Mouse (Mus musculus) kidney, postnatal 4 days (tissue): Measurements from ENCODE around the gene Ngb.

ENCODE experiments used
- DNase-seq, 2 experiments: peaks; one replicate each; pipeline ENCODE4 v3.0.0; 2021; ENCODE audit warnings: mixed read lengths in 2 of 2

The Ngb gene

DNA sequence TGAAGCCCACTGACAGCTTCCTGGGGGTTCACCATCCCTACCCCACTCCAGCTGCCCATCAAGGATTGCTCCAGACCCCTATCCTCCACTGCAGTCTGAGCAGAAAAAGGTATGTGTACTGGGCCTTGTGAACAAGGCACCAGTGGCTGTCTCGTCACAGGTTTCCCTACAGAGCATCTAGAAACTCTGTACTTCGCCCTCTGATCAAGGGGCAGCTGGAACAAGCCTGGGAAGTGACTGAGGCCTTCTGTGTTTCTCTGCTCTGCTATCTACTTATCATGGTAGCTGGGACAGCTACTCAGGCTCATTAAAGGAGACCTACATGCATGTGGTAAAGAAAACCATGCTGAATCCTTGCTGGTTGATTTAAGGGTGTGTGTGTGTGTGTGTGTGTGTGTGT, 12.6 kb downstream of the Ngb start:
- DNase-seq: peak in 1 of 2 experiments; percentile 23

DNA sequence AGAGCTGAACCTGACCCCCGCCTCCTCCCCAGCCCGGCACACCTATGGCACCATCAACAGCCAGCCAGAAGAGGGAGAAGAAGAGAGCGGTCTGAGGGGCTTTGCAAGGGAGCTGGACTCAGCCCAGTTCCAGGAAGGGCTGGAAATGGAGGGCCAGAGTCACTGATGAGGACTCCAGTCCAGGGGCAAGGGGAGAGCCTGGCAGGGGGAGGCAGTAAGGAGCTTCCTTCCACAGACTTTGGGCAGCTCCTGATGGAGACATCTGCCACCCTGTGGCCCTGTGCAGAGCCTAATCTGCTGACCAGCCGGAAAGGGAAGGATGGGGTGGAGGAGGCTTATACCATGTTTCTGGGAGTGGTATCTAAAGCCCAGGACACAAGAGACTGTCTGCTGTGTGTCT, 13.1 kb downstream of the Ngb start:
- DNase-seq: no peak

GRCm38 (mm10) chr12:87088331-87088730, 14.0 kb downstream of the Ngb start:
- peak; percentile 12 to 30 for DNase-seq

GRCm38 (mm10) chr12:87087236-87087635, 15.1 kb downstream of the Ngb start:
- no peak for DNase-seq

- DNase-seq: no peak
These were observed 19.5 kb downstream of the Ngb start for GRCm38 (mm10) chr12:87082797-87083196.

DNA sequence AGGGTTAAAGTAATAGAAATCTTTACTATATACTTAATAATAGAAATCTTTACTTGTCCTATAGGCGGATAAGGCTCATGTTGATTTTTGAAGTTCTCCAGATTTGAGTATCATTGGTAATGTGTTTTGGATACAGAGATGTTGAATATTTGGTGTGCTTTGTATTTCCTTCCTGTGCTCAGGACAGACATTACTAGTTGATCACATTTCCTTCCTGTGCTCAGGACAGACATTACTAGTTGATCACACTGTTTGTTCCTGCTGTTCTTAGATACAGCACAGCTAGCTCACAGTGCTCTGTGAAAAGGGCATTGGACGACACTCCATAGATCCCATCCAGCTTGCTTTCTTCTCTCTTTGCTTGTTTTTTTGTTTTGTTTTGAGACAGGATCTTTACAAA, 25.7 kb downstream of the Ngb start:
- DNase-seq: no peak

GRCm38 (mm10) chr12:87070520-87070919, 31.8 kb downstream of the Ngb start:
- DNase-seq: no peak

DNA sequence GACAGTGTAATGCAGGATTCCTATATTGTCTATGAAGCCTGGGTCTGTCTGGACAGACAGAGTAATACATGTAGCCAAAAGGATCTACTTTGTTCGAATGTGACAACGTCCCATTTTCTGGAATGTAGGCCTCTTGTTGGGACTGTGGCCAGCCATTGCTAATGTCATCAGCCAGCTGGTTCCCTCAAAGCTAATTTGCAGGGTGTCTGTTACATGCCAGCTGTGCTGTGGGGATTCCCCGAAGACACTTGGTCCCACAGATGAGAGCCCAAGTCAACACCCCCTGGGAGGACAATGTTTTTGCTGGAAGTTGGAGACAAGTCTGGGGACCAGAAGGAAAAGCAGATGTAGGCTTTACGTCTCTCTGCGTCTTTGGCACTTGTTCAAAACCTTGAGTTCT, 35.9 kb downstream of the Ngb start:
- DNase-seq: peak; percentile 46 to 55

- no peak for DNase-seq
These were observed 36.9 kb downstream of the Ngb start for GRCm38 (mm10) chr12:87065446-87065845.

DNA sequence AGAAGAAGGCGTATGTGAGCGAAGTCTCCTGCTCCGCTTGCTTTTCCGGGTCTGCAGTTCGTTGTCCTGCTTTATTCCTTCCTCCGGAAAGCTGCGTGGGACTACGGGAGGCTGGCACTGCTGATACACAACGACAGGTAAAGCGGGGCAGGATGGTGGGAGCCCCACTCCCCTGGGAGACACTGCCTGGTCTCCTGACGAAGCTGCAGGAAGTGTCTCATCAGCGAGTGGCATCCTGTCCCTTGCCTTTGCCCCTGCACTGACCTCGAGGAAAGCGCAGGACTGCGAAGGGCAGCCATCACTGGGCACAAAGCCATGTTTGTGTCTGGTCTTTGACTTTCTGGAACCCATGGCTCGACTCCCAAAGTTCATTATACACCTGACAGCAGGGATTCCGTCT, 45.3 kb downstream of the Ngb start:
- peak; percentile 25 to 40 for DNase-seq

DNA sequence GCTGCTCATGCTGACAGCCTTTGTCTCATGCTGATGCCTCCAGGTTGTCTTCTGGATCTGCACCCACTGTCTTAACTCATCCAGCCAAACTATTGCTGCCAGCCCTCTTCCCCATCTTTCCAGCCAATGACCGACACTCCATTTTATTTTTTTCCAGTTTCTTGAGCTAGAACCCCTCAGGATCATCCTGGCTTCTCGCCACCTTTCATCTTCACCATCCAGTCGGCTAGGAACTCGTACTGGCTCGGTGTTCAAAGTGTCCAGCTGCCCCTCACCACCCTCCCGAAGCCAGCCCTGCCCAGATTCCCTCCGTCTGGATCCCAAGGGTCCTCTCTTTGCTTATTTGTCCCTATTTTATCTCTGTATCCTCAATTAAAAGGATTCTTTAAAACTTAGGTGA, 47.5 kb downstream of the Ngb start:
- no peak for DNase-seq

DNA sequence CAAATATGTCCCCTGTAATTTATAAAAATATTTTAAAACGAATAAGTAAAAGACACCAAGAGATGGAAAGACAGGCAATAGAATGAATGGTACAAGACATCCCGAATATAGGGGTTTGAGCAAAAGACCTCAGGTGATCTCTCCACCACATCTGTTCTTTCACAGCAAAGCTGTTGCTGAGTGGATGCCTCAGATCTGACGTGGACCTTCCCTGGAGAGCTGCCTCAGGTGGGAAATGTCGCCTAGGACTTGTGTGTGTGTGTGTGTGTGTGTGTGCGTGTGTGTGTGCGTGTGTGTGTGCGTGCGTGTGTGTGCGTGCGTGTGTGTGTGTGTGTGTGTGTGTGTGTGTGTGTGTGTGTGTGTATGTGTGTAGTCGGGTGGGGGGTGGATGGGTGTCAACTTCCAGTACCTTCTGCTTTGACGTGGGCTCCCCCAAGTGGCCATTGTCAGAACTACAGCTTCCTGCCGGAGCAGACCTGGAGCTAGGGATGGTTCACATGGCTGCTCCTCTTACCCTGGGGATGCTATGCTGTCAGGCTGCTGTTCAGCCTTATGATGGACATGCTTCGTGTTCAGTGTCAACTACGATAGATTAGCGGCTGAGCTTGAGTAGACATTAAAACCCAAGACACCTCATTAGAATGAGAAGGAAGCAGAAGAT, 49.5 kb downstream of the Ngb start:
- DNase-seq: peak; percentile 91 to 92

- DNase-seq: no peak
These were observed 54.8 kb downstream of the Ngb start for GRCm38 (mm10) chr12:87047536-87047935.
